Mouse (Mus musculus) left cerebral cortex, postnatal 14 days (tissue): ENCODE measurements around the gene Hmcn2. TPM values are rescaled to one million over a fixed set of nuclear protein-coding genes. Genes with fewer than 3 reads are reported as not detected.
A peak's percentile ranks its signal among the peaks of the same experiment; 100 is the strongest.

Source experiments
- DNase-seq, 2 experiments: peaks; one replicate each; pipeline ENCODE4 v3.0.0; 2021 to 2022; ENCODE audit warnings: low spot score in 2 of 2, mixed read lengths in 1 of 2
- intact Hi-C: fragments of 180-260 bp; cut with DNase I; formaldehyde crosslinking; loops from one replicate; pipeline ENCODE4 v1.15.1; 2025
- total RNA-seq, 2 experiments: library from RNA; stranded (reverse); gene quantifications; 2 replicates each; pipeline ENCODE4 v1.2.3; 2021

The Hmcn2 gene
- total RNA-seq, 2 experiments from 2014 or later = 0.32 to 0.62 TPM

GRCm38 (mm10) chr2:31497635-31498034 lies 183.4 kb downstream of the Hmcn2 start:
- DNase-seq = peak in 1 of 2 experiments; percentile 17
- intact Hi-C loops = no loop called here

- no peak for DNase-seq
- intact Hi-C loops = no loop called here
Observed at GRCm38 (mm10) chr2:31499327-31500291, 185.4 kb downstream of the Hmcn2 start.

- no peak for DNase-seq
- intact Hi-C loops = no loop called here
Observed at GRCm38 (mm10) chr2:31500292-31501204, 186.3 kb downstream of the Hmcn2 start.

GRCm38 (mm10) chr2:31501448-31502130 lies 187.4 kb downstream of the Hmcn2 start:
- intact Hi-C loops = no loop called here
- DNase-seq = no peak

GRCm38 (mm10) chr2:31502616-31503522 lies 188.7 kb downstream of the Hmcn2 start:
- intact Hi-C loops = no loop called here
- no peak for DNase-seq

GRCm38 (mm10) chr2:31505472-31505871 lies 191.3 kb downstream of the Hmcn2 start:
- intact Hi-C loops = no loop called here
- peak; percentile 19 to 45 for DNase-seq

GRCm38 (mm10) chr2:31508851-31509250 lies 194.6 kb downstream of the Hmcn2 start:
- intact Hi-C loops = no loop called here
- no peak for DNase-seq

Other genes starting within 250 kb of the Hmcn2 start
- gene Fnbp1, start 172.4 kb upstream of the Hmcn2 start, total RNA-seq = 10 to 100 TPM; 73.0 to 74.2 TPM
- 10 to 100 TPM; 51.1 to 52.3 TPM for gene Gpr107, start 162.1 kb upstream of the Hmcn2 start, total RNA-seq
- 100 to 1,000 TPM; 159 to 160 TPM for gene Ncs1, start 68.6 kb upstream of the Hmcn2 start, total RNA-seq
- gene Ass1, start 155.8 kb downstream of the Hmcn2 start, total RNA-seq = 10 to 100 TPM in 1 of 2 experiments, 1 to 10 TPM in 1; 8.5 to 14.6 TPM